Mouse (Mus musculus): ENCODE measurements at regions not wholly inside any gene's neighbourhood (a gene's known extent, or its start where the extent isn't known, plus 50 kb on each side); places are given as distances from the start of the nearest gene placed in this dataset.

DNA sequence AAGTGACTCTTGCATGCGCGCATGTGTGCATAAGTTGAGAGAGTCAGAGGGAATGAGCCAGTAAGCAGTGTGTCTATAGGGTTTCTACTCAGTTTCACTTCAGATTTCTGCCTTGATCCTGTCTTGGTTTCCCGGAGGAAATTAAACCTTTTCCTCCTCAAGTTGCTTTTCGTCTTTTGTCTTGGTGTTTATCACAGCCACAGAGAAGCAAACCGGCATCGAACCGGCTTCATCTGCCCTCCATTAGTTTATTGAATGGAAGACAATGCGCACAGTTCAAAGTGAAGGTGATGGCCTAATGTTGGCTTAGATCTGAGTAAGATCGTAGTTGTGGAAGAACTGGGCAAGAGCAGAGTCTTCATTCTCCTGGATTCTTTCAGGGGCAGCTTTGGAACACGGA, 134.4 kb downstream of the Etnk1 start:
- TF ChIP-seq CTCF (IDR thresholded peaks at IDR 0.05) (no peak), POLR2A (IDR thresholded peaks at IDR 0.05; ENCODE audit: insufficient read depth, low read depth, low read length) (no peak)
